Mouse (Mus musculus): ENCODE data around the gene Pdzd8.

The Pdzd8 gene

DNA sequence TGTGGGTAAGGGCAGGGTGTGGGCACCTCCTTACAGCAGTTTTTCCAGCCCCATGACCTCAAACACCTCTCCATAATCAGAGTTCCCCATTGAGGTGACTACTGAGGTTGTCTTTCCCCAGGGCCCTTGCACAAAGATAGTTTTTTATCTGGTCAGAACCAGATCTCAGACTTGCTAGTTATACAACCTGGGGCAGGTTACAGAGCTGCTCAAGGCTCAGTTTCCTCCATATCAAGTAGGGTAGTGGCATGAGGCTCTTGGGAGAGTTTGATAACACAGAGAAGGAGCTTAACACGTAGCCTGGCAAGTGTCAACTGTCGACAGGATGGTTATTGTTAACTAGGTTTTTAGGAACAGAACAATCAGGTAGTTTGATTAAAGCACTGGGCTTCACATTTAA, 9.3 kb upstream of the Pdzd8 start:
- peak; percentile 8 for DNase-seq (ENCODE audit: extremely low spot score, low spot score)

DNA sequence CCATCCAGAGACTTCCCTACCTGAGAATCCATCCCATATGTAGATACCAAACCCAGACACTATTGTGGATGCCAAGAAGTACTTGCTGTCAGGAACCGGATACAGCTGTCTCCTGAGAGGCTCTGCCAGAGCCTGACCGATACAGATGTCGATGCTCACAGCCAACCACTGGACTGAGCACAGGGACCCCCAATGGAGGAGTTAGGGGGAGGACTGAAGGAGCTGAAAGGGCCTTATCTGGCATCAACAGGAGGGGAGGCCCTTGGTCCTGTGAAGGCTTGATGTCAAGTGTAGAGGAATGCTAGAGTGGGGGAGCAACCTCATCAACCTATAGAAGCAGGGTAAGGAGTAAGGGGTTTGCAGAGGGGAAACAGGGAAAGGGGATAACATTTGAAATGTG, 7.2 kb upstream of the Pdzd8 start:
- no peak for DNase-seq (ENCODE audit: extremely low spot score, low spot score)

DNA sequence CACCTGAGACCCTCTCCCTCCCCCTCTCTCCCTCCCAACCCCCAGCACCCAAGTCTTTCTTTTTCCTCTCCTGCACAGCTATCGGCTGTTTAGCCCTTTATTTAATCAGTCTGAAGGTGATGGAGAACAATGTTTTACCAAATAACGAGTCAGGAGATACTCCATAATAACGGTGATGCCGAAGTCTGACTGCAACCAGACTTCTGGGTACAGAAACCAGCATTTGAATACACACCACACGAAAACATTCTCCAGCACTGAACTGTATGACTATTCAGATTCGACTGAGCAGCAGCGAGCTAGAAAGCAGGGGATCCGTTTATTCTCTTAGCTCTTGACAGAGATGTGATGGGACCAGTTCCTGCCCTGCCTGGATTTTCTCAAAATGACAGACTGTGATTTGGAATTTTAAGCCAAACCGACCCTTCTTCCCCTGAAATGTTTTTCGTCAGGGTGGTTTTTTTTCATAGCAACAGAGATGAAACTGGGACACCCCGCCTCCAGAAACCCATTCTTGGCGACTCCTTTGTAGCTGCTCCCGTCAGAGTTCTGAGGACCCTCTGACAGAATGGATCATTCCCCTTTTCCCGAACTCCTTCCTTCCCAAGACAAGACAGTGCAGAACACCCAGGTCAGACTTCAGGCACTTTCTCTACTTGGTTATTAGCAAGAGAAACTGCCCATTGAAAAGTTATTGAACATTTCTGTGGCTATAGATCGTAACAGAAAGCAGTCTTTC, 5.7 kb upstream of the Pdzd8 start:
- DNase-seq (ENCODE audit: extremely low spot score, low spot score): no peak

DNA sequence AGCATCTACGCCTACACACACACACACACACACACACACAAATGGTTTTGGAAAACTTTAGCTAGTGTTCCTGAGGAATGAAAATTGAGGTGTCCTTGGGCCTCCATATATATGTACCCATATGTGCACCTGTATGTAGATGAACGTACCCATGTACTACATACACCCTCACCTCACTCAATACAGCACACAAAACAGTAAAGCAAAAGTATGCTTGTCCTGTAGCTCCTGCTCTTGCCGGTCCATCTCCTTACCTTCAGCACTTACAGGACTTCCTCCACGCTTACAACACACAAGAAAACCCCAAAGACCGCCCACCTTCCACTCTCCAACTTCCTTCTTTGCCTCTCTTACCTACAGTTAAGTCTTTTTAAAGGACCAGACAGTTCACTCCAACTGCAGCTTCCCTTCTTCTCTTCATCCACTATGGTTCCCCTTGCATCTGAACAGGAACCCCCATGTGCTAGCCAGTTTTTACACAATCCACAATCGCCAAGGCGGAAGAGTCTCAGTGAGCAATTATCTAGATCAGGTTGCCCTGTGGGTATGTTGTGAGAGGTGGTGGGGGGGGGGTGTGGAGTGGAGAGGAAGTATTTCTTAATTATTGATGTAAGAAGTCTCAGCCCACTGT, 4.8 kb upstream of the Pdzd8 start:
- no peak for DNase-seq (ENCODE audit: extremely low spot score, low spot score)

DNA sequence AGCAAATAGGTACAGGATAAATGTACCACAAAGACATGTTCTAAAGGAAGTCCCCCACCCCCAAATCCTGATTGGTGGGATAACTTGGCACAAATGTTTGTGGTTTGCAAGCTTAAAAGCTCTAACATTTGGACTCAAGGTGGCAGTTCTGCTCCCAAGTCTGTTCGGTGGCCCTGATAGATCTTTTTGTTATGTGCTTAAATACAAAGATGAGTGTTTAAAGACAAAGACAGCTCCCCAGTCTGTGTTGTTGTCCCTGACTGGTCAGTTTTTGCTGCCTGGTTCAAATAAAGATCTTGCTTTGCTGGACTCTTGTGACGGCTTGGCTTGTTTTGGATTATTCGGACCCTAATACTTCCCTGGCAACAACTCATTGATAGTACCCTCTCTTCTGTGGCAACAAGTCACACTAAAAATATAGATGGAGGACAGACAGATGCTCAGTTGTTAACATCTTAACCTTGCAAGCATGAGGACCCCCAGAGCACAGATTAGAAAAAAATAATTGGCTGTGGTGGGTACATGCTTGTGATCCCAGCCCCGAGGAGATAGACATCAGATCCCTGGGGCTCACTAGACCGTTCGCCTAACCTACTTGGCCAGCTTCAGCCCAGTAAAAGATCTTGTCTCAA, 3.9 kb upstream of the Pdzd8 start:
- DNase-seq (ENCODE audit: extremely low spot score, low spot score): no peak

DNA sequence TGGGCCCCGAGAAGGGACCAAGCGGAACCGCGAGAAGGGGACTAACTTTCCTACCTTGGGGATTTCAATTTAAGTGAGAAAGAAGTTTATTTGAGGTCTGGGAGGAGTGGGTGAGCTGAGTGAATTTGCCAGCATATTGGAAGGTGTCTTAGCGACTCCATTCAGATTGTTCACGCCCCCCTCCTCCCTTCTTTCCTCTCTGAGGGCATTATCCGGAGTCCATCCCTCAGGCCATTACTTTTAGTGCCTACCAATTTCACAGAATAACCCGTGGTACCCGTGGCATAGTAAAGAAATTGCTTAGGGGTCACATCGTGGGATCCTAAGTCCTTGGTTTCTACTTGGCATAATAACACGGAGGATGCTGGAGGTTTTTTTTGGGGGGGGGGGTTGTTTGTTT, 745 bp upstream of the Pdzd8 start:
- no peak for DNase-seq (ENCODE audit: extremely low spot score, low spot score)

DNA sequence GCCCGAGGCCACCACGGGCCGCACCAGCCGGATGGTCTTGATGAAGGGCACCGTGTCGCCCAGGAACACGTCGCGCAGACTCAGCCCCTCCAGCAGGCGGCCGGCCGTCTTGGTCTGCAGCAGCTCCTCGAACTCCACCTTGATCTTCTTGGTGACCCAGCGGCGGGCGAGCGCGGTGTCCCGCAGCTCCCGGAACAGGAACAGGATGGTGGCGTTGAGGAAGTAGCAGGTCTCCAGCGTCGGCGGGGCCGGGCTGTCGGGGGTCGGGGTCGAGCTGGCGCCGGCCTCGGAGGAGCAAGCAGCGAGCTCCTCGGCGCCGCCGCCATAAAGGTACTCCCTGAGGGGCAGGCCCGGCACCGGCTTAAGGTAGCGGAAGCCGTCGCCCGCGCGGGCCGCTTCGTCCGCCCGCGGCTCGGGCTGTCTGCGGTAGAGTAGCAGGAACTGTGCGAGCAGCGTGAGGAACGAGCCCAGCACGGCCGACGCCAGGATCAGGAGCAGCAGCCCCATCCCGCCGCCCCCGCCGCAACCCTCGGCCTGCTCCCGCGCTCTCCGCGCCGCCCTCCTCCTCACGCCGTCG, 411 bp downstream of the Pdzd8 start:
- peak; percentile 77 for DNase-seq (ENCODE audit: extremely low spot score, low spot score)

DNA sequence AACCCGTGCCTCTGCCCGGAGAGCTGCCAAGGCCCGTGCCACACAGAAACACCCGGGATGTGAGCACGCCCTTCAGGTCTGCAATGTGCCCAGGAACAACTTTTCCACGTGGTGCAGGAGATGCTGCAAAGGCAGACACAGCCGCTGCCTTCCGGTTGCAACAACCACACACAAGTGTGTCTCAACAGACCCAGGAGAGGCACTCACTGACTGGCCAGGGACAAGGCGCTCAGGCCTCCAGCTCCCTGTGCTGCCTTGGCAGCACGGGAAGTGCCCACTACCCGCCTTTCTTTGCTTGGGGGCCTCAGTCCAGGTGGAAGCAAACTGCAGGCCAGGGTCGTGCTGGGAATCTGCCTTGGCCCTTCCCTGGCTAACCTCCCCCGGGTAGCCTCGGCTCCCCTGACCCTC, 1.3 kb downstream of the Pdzd8 start:
- peak; percentile 49 for DNase-seq (ENCODE audit: extremely low spot score, low spot score)

DNA sequence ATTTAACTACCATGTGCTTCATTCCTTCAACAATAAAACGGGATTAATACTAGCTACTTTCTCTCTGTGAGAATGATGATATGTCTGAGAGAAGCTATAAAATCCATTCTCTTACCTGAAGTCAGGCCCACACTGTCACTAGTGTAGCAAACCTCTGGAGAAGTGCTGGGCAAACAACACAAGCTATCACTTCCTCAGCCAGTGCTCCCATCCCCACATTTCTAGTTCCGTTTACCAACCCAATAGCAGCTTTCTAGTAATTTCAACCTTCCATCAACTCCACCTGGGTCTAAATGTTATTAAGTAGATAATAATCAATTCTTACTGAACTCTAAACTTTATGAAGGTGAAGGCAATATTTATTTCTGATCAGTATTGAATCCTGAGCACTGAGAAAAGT, 2.6 kb downstream of the Pdzd8 start:
- DNase-seq (ENCODE audit: extremely low spot score, low spot score): no peak

DNA sequence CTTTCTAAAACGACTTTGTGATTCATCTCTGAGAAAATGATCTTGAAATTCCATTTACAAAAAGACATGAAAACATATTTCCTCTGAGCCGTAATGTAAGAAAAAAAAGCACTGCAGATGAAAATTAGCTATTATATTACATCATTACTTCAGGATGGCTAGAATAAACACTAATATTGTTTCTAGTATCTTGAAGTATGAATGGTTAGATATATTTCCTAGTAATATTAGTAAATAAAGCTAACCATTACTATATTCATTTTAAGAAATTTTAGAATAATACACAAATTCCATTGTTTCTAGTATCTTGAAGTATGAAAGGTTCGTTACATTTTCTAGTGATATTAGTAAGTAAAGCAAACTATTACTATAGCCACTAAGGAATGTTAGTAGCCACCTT, 5.7 kb downstream of the Pdzd8 start:
- DNase-seq (ENCODE audit: extremely low spot score, low spot score): no peak

DNA sequence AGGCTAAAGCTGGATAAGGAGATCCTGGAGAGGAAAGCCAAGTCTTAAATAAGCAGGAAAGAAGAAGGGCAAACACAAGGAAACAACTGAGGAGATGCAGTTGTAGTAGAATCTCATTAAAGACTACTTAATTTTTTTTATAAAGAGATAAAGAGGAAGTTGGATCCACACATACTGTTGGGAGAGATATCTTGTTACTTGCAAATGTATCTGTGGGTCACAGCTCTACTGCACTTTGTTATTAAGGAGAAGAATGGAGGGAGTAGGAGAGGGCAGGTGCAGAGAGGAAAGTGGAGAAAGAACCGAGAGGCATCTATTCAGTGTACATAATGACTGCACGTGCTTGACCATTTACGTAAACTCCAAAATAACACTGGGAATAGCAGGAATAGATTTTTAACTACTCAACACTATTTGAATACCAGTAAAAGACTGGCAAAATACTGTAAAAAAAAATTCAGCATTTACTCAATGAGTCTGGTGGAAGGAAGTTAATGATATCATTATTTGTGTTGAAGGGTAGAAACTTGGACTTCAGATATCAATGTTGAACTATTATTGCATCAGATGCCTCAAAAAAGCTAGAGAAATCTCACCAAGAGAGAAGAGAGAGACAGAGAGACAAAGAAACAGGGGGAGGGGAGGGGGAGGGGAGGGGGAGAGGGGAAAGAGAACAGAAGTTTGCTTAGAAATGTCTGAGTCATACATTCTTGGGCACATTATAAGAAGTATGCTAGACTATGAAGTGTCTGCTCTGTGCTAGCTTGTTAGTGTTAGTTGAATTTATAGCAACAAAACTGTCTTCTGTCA, 7.5 kb downstream of the Pdzd8 start:
- DNase-seq (ENCODE audit: extremely low spot score, low spot score): no peak

DNA sequence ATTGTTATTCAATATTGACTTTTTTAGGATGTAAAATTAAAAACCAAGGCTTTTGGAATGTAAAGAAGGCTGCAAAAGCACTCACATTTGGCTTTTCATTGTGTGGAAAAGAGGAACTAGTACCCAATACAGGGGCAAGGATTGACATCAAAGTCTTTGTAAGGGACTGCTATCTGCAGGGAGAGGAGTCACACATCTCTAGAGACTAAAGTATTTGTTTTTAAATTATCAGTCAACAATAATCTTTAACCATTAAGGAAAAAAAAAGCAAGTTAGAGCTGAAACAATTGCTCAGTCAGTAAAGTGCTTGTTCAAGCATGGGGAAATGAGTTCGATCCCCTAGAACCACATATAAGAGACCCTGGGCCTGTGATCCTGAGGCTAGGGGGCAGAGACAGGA, 8.9 kb downstream of the Pdzd8 start:
- DNase-seq (ENCODE audit: extremely low spot score, low spot score): no peak

DNA sequence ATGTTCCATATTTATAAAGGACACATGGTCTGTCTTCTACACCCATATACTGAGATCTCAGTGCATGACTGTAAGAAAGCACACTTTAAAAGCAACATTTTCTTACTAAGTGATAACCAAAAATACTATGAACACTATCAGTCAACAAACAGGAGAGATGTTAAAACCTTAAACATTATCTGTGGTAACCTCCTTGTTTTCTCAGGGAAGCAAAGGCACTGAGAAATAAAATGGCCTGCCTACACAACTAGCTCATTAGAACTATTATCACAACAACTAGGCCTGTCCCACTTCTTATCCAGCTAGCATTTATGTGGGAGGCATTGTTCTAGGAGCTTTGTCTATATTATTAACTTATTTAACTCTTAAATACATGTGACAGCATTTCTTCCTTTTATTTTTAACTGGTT, 14.8 kb downstream of the Pdzd8 start:
- no peak for DNase-seq (ENCODE audit: extremely low spot score, low spot score)

DNA sequence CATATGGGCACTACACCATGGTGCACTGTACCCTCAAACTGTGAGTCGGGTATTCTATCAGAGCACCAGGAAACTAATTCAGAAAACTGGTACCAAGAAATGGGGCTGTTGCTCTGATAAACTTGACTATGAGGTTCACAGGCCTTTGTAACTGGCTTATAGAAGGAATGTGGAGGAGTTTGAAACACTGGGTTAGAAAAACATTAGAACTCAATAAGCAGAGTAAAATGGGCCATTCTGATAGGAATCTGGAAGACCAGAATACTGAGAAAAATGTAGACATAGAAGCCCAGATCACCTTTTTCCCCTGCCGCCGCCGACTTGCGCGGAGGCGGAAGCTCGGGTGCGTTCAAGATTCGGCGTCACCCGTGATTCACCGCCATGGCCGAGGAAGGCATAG, 23.6 kb downstream of the Pdzd8 start, which contains the start of gene Rps12-ps3:
Gene Rps12-ps3 (plus strand): TSS at position 301 of the 400 bp plus-strand sequence.
- no peak for DNase-seq (ENCODE audit: extremely low spot score, low spot score)

DNA sequence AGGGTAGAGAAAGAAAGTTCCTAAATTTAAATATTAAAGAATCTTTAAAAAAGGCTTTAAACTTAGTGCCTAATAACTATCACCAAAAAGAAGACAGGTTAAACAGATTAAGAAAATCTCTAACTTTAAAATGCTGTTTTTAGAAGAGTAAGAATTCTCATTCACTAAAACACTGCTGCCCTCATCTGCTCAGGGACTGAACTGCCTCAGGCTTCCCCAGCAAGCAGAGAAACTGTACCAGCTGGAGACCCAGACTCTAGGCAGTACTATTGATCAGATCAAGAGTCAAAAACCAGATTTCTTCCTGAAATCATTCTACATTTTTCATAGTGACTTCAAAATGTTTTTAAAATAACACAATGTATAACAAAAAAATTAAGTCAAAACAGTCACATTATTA, 29.0 kb downstream of the Pdzd8 start:
- DNase-seq (ENCODE audit: extremely low spot score, low spot score): no peak

DNA sequence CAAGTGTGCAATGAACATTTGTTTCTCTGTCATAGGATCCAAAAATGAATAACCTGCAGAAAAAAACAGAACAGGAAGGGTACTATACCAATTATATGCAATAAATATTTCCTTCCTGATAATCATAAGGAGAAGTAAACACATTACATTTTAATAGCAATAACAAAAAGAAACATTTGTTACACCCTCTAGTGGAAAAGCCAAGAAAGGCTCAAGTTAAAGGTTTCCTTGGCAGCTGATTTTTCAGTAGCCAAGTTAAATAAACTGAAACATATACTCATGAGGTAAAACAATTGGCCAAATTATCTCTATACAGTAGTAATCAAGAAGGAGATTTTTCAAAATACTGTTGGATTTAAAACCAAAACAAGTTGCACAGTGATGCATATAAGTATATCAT, 30.3 kb downstream of the Pdzd8 start:
- no peak for DNase-seq (ENCODE audit: extremely low spot score, low spot score)

DNA sequence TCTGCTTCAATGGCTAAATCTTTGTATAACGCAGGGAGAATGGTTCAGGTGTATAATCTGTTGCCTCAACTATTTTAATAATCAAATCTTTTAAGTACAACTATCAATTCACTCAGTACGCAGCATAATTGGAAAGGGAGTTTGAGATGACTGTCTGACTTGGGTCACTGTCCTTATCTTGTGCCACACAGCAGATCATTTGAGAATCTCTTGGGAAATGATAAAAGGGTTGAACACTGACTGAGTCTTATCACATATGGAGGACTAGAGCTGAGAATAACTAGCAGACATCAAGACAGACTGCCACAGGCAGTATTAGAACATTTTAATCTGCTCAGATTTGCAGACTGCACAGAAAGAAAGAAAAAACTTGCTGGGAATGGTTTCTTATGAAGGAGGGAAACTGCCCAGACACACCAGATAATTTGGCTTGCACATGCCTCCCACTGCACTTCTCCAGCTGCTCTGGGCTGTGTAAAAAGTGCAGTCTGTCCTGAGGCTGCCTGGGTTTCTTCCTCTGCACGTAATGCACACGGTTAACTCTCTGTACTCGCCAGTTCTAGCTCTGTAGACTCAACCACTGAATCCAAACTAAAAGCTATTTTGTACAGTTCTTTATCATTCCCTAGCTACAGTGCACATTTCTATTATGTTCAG, 53.3 kb downstream of the Pdzd8 start:
- no peak for DNase-seq (ENCODE audit: extremely low spot score, low spot score)

DNA sequence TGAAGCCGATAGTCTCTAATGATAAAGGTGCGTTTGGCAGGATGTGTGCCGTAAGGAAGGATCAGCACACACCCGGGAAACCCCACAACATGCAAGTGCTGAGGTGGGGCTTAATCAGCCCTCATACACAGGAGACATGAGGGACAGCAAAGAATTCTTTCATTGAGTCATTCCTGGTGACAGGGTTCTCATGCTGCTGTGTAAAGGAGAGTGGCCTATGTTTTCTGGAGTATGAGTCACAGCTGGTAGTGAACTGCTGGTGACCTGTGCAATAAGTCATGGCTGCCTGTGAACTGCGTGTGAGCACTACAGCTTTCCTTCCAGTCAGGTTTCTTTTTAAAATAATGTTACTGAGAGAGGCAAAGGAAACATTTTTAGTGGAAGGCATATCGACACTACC, 55.8 kb downstream of the Pdzd8 start:
- no peak for DNase-seq (ENCODE audit: extremely low spot score, low spot score)

DNA sequence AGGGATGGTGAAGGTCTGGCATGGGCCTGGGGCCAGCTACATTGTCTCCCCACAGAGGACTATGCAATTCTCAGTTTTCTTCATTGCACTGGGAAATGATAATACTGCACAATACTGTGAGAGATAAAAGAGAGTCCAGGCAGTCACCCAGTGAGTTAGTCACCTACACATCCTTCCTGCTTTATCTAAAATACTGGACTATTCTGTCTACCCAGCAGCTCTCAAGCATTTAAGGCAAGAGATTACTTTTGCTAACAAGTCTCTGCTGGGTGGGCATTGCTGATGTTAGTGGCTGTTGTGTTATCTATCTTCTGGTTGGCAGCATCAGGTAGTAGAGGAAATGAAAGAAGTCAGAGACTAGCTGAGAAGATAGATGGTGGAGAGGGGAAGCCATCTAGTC, 56.5 kb downstream of the Pdzd8 start:
- DNase-seq (ENCODE audit: extremely low spot score, low spot score): no peak

DNA sequence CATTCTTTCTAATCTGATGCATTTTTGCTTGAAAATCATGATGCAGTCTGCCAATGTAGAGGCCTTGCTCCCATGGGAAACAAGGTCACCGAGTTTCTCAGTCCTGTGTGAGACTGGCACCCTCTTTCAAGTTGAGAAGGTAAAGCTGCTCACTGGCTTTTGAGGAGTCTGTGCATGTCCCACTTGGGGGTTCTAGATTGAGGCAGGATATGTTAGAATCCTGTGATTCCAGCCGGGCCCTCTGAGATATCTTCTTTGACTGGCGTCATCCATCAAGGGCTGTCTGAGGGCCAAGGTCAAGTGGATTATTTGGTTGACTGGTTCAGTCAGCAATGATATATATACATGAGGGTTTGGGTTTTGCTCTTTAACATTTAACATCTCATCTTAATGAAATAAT, 63.6 kb downstream of the Pdzd8 start:
- DNase-seq (ENCODE audit: extremely low spot score, low spot score): no peak

DNA sequence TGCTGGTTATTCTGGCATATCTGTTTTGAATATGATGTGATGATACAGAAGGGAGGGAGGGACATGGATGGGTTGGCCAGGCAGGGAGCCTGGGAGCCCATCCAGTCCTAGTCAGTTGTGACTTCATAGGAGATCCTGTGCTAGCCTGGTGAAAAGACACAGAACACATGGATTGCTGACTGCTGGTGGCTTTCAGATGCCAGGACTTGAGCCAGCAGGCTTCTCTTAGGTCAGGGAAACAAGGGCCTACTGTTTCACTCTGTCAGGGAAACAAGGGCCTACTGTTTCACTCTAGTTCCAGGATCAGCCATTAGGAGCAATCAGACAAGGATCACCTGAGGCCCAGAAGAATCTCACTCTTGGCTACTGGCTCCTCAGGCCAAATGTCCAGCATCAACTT, 64.7 kb downstream of the Pdzd8 start:
- no peak for DNase-seq (ENCODE audit: extremely low spot score, low spot score)

All from neural tube, embryonic 10.5 days (tissue).